Mouse (Mus musculus): ENCODE data around the gene Pitx3. TPM values are rescaled to one million over a fixed set of nuclear protein-coding genes. Genes with fewer than 3 reads are reported as not detected.

The Pitx3 gene
- polyA plus RNA-seq, 1 experiment from 2014 or later: 0.13 TPM

DNA sequence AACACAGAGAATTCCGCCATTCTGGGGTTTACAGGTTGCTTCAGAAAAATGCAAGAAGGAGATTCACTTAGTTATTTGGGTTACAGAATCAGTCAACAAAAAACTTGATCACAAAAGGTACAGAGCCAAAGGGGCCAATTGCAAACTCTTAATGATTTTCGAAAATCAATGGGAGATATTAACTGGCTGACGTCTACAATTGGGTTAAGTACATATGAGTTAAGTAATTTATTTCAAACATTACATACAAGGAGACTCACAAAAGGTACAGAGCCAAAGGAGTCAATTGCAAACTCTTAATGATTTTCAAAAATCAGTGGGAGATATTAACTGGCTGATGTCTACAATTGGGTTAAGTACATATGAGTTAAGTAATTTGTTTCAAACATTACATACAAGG lies 48.6 kb downstream of the Pitx3 start:
- H3K4me2 ChIP-seq (replicated peaks; ENCODE audit: low read depth): no peak overlapping the region
- ATAC-seq (ENCODE audit: low FRiP score, low TSS enrichment) (no peak), DNase-seq (ENCODE audit: low spot score) (no peak)
- H3K9ac ChIP-seq (ENCODE audit: low read length): no peak overlapping the region
- no peak for TF ChIP-seq EP300 (optimal IDR thresholded peaks at IDR 0.05)
- TF ChIP-seq CTCF (IDR thresholded peaks at IDR 0.05; ENCODE audit: low read depth): no peak
- 88% methylated on average over 3 of the region's 3 CpGs for WGBS
- no peak overlapping the region for H3K4me3 ChIP-seq (ENCODE audit: low read depth, low read length)
- H3K4me1 ChIP-seq (replicated peaks; ENCODE audit: control insufficient read depth, insufficient read depth): no peaks in the 10 kb centered on the region
- no peaks in the 10 kb centered on the region for H3K9me3 ChIP-seq (ENCODE audit: control insufficient read depth, low read length)
- no peak overlapping the region for H3K27ac ChIP-seq (replicated peaks)
- H3K27me3 ChIP-seq (ENCODE audit: control insufficient read depth, insufficient read depth, low read length): no peaks in the 10 kb centered on the region
- H3K36me3 ChIP-seq (ENCODE audit: control insufficient read depth, insufficient read depth, low read length): no peaks in the 10 kb centered on the region

DNA sequence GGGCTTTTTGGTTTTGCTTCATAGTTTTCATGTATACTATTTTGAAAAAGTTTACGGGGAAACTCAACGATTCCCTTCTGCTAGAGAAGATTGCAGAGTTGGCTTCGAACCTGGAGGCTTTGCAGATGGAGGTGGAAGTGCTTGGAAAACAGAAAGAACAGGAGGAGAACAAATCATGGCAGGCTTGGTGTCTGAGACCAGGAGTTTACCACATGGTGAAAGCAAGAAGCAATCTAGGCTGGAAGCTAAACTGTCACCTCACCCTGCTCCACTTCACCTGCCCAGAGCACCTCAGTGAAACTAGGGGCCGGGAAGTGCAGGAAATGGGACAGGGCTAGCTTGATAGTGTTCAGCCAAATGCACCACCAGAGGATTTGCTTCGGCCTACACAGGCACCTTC lies 51.7 kb downstream of the Pitx3 start:
- DNase-seq (ENCODE audit: low spot score) (no peak), ATAC-seq (ENCODE audit: low FRiP score, low TSS enrichment) (no peak)
- H3K27me3 ChIP-seq (ENCODE audit: control insufficient read depth, insufficient read depth, low read length): no peaks in the 10 kb centered on the region
- H3K4me3 ChIP-seq (ENCODE audit: low read depth, low read length): no peak overlapping the region
- H3K4me2 ChIP-seq (replicated peaks; ENCODE audit: low read depth): no peak overlapping the region
- H3K9ac ChIP-seq (ENCODE audit: low read length): no peak overlapping the region
- no peaks in the 10 kb centered on the region for H3K9me3 ChIP-seq (ENCODE audit: control insufficient read depth, low read length)
- no peak for TF ChIP-seq EP300 (optimal IDR thresholded peaks at IDR 0.05)
- H3K4me1 ChIP-seq (replicated peaks; ENCODE audit: control insufficient read depth, insufficient read depth): no peaks in the 10 kb centered on the region
- 89% methylated on average over 5 of the region's 5 CpGs for WGBS
- no peak overlapping the region for H3K27ac ChIP-seq (replicated peaks)
- no peaks in the 10 kb centered on the region for H3K36me3 ChIP-seq (ENCODE audit: control insufficient read depth, insufficient read depth, low read length)

DNA sequence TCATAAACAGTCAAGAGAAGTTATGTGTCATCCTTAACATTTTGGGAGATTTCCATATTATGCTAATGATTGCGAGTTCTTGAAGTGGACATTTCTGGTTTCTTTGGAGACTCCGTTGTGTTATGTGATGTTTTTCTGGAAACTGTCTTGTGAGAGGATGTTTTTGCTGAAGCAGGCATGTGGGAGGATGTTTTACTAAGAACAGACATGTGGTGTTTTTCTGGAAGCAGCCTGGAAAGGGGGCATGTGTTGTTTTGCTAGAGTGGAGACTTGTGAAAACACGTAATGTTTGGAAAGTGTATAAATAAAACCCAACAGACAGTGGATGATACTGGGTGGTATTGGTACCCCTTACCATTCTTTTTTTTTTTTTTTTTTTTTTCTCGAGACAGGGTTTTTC lies 52.8 kb downstream of the Pitx3 start:
- no peaks in the 10 kb centered on the region for H3K9me3 ChIP-seq (ENCODE audit: control insufficient read depth, low read length)
- WGBS: 84% methylated on average over 3 of the region's 4 CpGs
- no peaks in the 10 kb centered on the region for H3K36me3 ChIP-seq (ENCODE audit: control insufficient read depth, insufficient read depth, low read length)
- DNase-seq (ENCODE audit: low spot score) (no peak), ATAC-seq (ENCODE audit: low FRiP score, low TSS enrichment) (no peak)
- no peaks in the 10 kb centered on the region for H3K4me1 ChIP-seq (replicated peaks; ENCODE audit: control insufficient read depth, insufficient read depth)
- no peak overlapping the region for H3K27ac ChIP-seq (replicated peaks)
- no peak overlapping the region for H3K9ac ChIP-seq (ENCODE audit: low read length)
- H3K4me3 ChIP-seq (ENCODE audit: low read depth, low read length): no peak overlapping the region
- H3K4me2 ChIP-seq (replicated peaks; ENCODE audit: low read depth): no peak overlapping the region
- H3K27me3 ChIP-seq (ENCODE audit: control insufficient read depth, insufficient read depth, low read length): no peaks in the 10 kb centered on the region
- TF ChIP-seq EP300 (optimal IDR thresholded peaks at IDR 0.05) (no peak), CTCF (IDR thresholded peaks at IDR 0.05; ENCODE audit: low read depth) (no peak)

DNA sequence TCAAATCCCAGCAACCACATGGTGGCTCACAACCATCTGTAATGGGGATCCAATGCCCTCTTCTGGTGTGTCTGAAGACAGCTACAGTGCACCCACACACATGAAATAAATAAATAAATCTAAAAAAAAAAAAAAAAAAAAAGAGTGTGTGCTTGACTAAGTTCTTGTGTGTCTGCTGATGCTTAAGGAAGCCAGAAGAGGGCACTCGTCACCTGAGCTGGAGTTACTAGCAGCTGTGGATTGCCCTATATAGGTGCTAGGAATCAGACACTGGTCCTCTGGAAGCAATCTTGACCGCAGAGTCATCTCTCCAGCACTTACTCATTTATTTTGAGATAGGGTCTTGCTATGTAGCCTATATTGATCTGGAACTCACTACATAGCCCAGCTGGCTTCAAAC lies 54.0 kb downstream of the Pitx3 start:
- DNase-seq (ENCODE audit: low spot score) (no peak), ATAC-seq (ENCODE audit: low FRiP score, low TSS enrichment) (no peak)
- 98% methylated on average over 2 of the region's 2 CpGs for WGBS
- no peaks in the 10 kb centered on the region for H3K27me3 ChIP-seq (ENCODE audit: control insufficient read depth, insufficient read depth, low read length)
- no peak overlapping the region for H3K4me2 ChIP-seq (replicated peaks; ENCODE audit: low read depth)
- H3K27ac ChIP-seq (replicated peaks): no peak overlapping the region
- H3K9ac ChIP-seq (ENCODE audit: low read length): no peak overlapping the region
- H3K9me3 ChIP-seq (ENCODE audit: control insufficient read depth, low read length): no peaks in the 10 kb centered on the region
- H3K36me3 ChIP-seq (ENCODE audit: control insufficient read depth, insufficient read depth, low read length): no peaks in the 10 kb centered on the region
- H3K4me1 ChIP-seq (replicated peaks; ENCODE audit: control insufficient read depth, insufficient read depth): no peaks in the 10 kb centered on the region
- H3K4me3 ChIP-seq (ENCODE audit: low read depth, low read length): no peak overlapping the region
- TF ChIP-seq CTCF (IDR thresholded peaks at IDR 0.05; ENCODE audit: low read depth) (no peak), EP300 (optimal IDR thresholded peaks at IDR 0.05) (no peak)

DNA sequence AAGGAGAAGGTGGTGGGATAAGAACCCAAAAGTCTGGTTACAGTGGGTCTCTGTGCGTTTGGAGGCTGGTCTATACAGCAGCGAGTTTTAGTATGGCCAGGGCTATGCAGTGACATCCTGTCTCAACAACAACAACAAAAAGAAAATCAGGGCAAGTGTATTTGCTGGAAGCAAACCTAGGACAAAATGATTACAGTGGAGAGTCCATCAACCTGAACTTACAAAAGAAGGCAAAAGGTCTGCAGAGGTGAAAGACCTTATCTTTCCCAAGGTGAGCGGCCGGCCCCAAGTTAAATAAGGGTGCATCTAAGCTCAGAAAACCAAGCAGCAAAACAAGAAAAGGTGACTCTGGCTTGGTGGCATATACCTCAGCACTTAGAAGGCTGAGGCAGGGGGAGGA lies 56.5 kb downstream of the Pitx3 start:
- no peaks in the 10 kb centered on the region for H3K9me3 ChIP-seq (ENCODE audit: control insufficient read depth, low read length)
- DNase-seq (ENCODE audit: low spot score) (no peak), ATAC-seq (ENCODE audit: low FRiP score, low TSS enrichment) (no peak)
- no peak overlapping the region for H3K27ac ChIP-seq (replicated peaks)
- TF ChIP-seq EP300 (optimal IDR thresholded peaks at IDR 0.05): no peak
- TF ChIP-seq CTCF (IDR thresholded peaks at IDR 0.05; ENCODE audit: low read depth): no peak
- no peaks in the 10 kb centered on the region for H3K4me1 ChIP-seq (replicated peaks; ENCODE audit: control insufficient read depth, insufficient read depth)
- H3K27me3 ChIP-seq (ENCODE audit: control insufficient read depth, insufficient read depth, low read length): no peaks in the 10 kb centered on the region
- no peaks in the 10 kb centered on the region for H3K36me3 ChIP-seq (ENCODE audit: control insufficient read depth, insufficient read depth, low read length)
- 77% methylated on average over 4 of the region's 4 CpGs for WGBS
- no peak overlapping the region for H3K9ac ChIP-seq (ENCODE audit: low read length)
- H3K4me3 ChIP-seq (ENCODE audit: low read depth, low read length): no peak overlapping the region
- no peak overlapping the region for H3K4me2 ChIP-seq (replicated peaks; ENCODE audit: low read depth)

DNA sequence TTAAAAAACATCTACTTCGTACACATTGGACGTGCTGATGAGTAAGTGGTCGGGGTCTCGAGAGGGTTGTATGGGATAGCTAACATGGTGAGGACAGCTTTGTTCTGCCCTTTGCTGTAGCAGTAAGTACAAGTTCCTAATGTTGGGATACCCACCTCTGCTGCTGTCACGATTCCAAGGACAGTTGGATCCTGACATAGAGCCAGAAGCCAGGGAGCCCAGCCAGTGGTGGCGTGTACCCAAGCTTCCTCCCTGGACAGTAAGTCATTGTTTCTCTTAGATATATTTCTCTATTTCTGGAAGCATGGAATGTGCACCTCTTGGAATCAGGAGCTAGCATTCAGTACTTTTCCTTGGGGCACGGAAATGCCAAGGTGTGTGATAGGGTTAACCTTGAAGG lies 60.3 kb downstream of the Pitx3 start:
- H3K4me3 ChIP-seq (ENCODE audit: low read depth, low read length): no peak overlapping the region
- no peaks in the 10 kb centered on the region for H3K4me1 ChIP-seq (replicated peaks; ENCODE audit: control insufficient read depth, insufficient read depth)
- no peak overlapping the region for H3K4me2 ChIP-seq (replicated peaks; ENCODE audit: low read depth)
- ATAC-seq (ENCODE audit: low FRiP score, low TSS enrichment): no peak
- TF ChIP-seq CTCF (IDR thresholded peaks at IDR 0.05; ENCODE audit: low read depth): no peak
- no peak for TF ChIP-seq EP300 (optimal IDR thresholded peaks at IDR 0.05)
- DNase-seq (ENCODE audit: low spot score): no peak
- H3K9me3 ChIP-seq (ENCODE audit: control insufficient read depth, low read length): no peaks in the 10 kb centered on the region
- no peaks in the 10 kb centered on the region for H3K27me3 ChIP-seq (ENCODE audit: control insufficient read depth, insufficient read depth, low read length)
- 64% methylated on average over 7 of the region's 7 CpGs for WGBS
- peaks cover 15% of the 10 kb centered on the region for H3K36me3 ChIP-seq (ENCODE audit: control insufficient read depth, insufficient read depth, low read length)
- no peak overlapping the region for H3K9ac ChIP-seq (ENCODE audit: low read length)
- no peak overlapping the region for H3K27ac ChIP-seq (replicated peaks)

Measured in stomach, postnatal 0 days (tissue).